ENCODE assay signal across 17 mouse cellular contexts in the genomic region with DNA sequence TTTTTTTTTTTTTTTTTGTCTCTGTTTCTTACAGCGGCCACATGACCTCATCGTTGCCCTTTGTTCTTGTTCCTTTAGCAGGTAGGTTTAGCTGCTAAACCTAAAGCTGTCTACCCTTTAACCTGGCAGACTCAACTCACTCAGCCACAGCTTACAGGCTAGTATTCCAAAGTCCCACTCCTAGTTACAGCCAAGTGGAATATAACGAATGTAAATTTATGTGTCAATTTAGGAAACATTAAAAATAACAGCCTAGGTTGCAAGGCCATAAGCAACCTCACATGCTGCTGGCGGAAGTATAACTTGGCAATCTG.
A peak's percentile ranks its signal among the peaks of the same experiment; 100 is the strongest.
DNase-seq lines count a peak whose midpoint lies in the region; ATAC-seq and TF ChIP-seq lines count a peak whose summit lies in the region.
"Had no signal": no experiment of that assay in that cellular context is flagged by ENCODE, and none has a peak within 500 bp of the region (broad histone marks: within the 10 kb centered on the region; RNA-seq: fewer than 3 reads in every experiment).

No protein-coding gene starts in this region.

- no peaks in the 10 kb centered on the region for H3K27me3 ChIP-seq in kidney, adult 2 months (replicated peaks; ENCODE audit: control insufficient read depth, insufficient read depth, low read length)
- peaks cover 40% of the 10 kb centered on the region for H3K27me3 ChIP-seq in kidney, embryonic 15.5 days
- peaks cover 11% of the 10 kb centered on the region for H3K27me3 ChIP-seq in forebrain, embryonic 11.5 days (ENCODE audit: control insufficient read depth, insufficient read depth, low read length)
- no peaks in the 10 kb centered on the region for H3K27me3 ChIP-seq in forebrain, embryonic 14.5 days (replicated peaks; ENCODE audit: control insufficient read depth, insufficient read depth, low read length)
- no peaks in the 10 kb centered on the region for H3K27me3 ChIP-seq in midbrain, embryonic 14.5 days (ENCODE audit: control insufficient read depth, insufficient read depth, low read length)

- no peak for TF ChIP-seq POLR2A in kidney, adult 2 months (IDR thresholded peaks at IDR 0.05; ENCODE audit: low read depth, low read length)

- no peaks in the 10 kb centered on the region; the same call in none of the 2 replicates for H3K4me1 ChIP-seq in kidney, adult 2 months (ENCODE audit: control insufficient read depth, insufficient read depth, low read length)
- H3K4me1 ChIP-seq in kidney, embryonic 15.5 days, result peaks cover 23% of the 10 kb centered on the region
- H3K4me1 ChIP-seq in forebrain, embryonic 11.5 days (replicated peaks; ENCODE audit: control insufficient read depth, insufficient read depth, low read length), result peaks cover 7% of the 10 kb centered on the region; the same call in 1 of the 2 replicates
- peaks cover 3% of the 10 kb centered on the region; the same call in 1 of the 2 replicates for H3K4me1 ChIP-seq in forebrain, embryonic 14.5 days (ENCODE audit: control insufficient read depth, insufficient read depth, low read length)
- no peaks in the 10 kb centered on the region for H3K4me1 ChIP-seq in midbrain, embryonic 14.5 days (ENCODE audit: control insufficient read depth, insufficient read depth, low read length)

- no peak for ATAC-seq in kidney, embryonic 15.5 days (replicated peaks; ENCODE audit: low FRiP score)
- ATAC-seq in forebrain, embryonic 11.5 days (replicated peaks; ENCODE audit: low FRiP score), result peak; percentile 26
- ATAC-seq in forebrain, embryonic 14.5 days, result peak; percentile 32; the same call in 1 of the 2 replicates
- no peak; the same call in 1 of the 2 replicates for ATAC-seq in midbrain, embryonic 14.5 days (ENCODE audit: low FRiP score, low TSS enrichment)
- ATAC-seq: lung, postnatal 0 days had no signal

- no peak overlapping the region for H3K27ac ChIP-seq in kidney, adult 2 months (ENCODE audit: insufficient read depth, low read depth, low read length)
- no peak overlapping the region for H3K27ac ChIP-seq in kidney, embryonic 15.5 days
- no peak overlapping the region for H3K27ac ChIP-seq in forebrain, embryonic 11.5 days (ENCODE audit: low read depth, low read length)
- peak overlapping the region; percentile 75; the same call in 1 of the 2 replicates for H3K27ac ChIP-seq in forebrain, embryonic 14.5 days (ENCODE audit: low read depth, low read length)
- peak overlapping the region; percentile 60 for H3K27ac ChIP-seq in midbrain, embryonic 14.5 days (replicated peaks; ENCODE audit: low read depth, low read length)
- H3K27ac ChIP-seq: heart, adult 2 months; liver, embryonic 14.5 days had no signal

- H3K9ac ChIP-seq in kidney, embryonic 15.5 days, result no peak overlapping the region
- no peak overlapping the region for H3K9ac ChIP-seq in forebrain, embryonic 11.5 days (ENCODE audit: low read length)
- H3K9ac ChIP-seq in forebrain, embryonic 14.5 days (ENCODE audit: low read length), result no peak overlapping the region
- no peak overlapping the region for H3K9ac ChIP-seq in midbrain, embryonic 14.5 days (replicated peaks; ENCODE audit: low read length)
- H3K9ac ChIP-seq: liver, embryonic 14.5 days had no signal

- H3K36me3 ChIP-seq in kidney, adult 2 months (ENCODE audit: control insufficient read depth, insufficient read depth, low read length), result no peaks in the 10 kb centered on the region
- no peaks in the 10 kb centered on the region for H3K36me3 ChIP-seq in kidney, embryonic 15.5 days
- H3K36me3 ChIP-seq in forebrain, embryonic 11.5 days (ENCODE audit: control insufficient read depth, insufficient read depth, low read length), result no peaks in the 10 kb centered on the region
- H3K36me3 ChIP-seq in forebrain, embryonic 14.5 days (ENCODE audit: control insufficient read depth, insufficient read depth, low read length), result no peaks in the 10 kb centered on the region
- no peaks in the 10 kb centered on the region for H3K36me3 ChIP-seq in midbrain, embryonic 14.5 days (ENCODE audit: control insufficient read depth, insufficient read depth, low read length)

- H3K4me2 ChIP-seq in kidney, embryonic 15.5 days, result no peak overlapping the region
- H3K4me2 ChIP-seq in forebrain, embryonic 11.5 days (ENCODE audit: low read depth, low read length, severe bottlenecking), result no peak overlapping the region
- H3K4me2 ChIP-seq in forebrain, embryonic 14.5 days (ENCODE audit: low read length), result no peak overlapping the region
- H3K4me2 ChIP-seq in midbrain, embryonic 14.5 days (ENCODE audit: low read length), result no peak overlapping the region

- TF ChIP-seq CTCF in kidney, adult 2 months (conservative IDR thresholded peaks at IDR 0.05; ENCODE audit: insufficient read depth, insufficient read length, low read depth, low read length), result no peak

- WGBS in kidney, adult 2 months, result 27% methylated on average over 4 of the region's 4 CpGs
- 41% methylated on average over 4 of the region's 4 CpGs for WGBS in kidney, embryonic 15.5 days
- 41% methylated on average over 4 of the region's 4 CpGs for WGBS in forebrain, embryonic 11.5 days
- WGBS in forebrain, embryonic 14.5 days, result 49% methylated on average over 4 of the region's 4 CpGs
- WGBS in midbrain, embryonic 14.5 days, result 39% methylated on average over 4 of the region's 4 CpGs

- peak; percentile 37 for DNase-seq in kidney, adult 2 months
- DNase-seq in forebrain, embryonic 11.5 days (ENCODE audit: low spot score), result no peak
- DNase-seq in forebrain, embryonic 14.5 days (ENCODE audit: low spot score), result no peak
- no peak for DNase-seq in midbrain, embryonic 14.5 days
- no peak for DNase-seq in lung, adult 18-20 months
- DNase-seq in adrenal gland, adult 2 months, result no peak
- DNase-seq: cerebellum, postnatal 25 days; gastrocnemius, postnatal 10 days; heart, adult 2 months; heart, postnatal 10 days; kidney, postnatal 25 days; layer of hippocampus, adult 9-11 months; right cerebral cortex, adult 18-20 months; thymus, adult 18-20 months had no signal

- no peak overlapping the region for H3K4me3 ChIP-seq in kidney, adult 2 months (ENCODE audit: insufficient read depth, low read depth, low read length)
- H3K4me3 ChIP-seq in kidney, embryonic 15.5 days (replicated peaks), result no peak overlapping the region
- no peak overlapping the region for H3K4me3 ChIP-seq in forebrain, embryonic 11.5 days (ENCODE audit: low read depth, low read length)
- no peak overlapping the region for H3K4me3 ChIP-seq in forebrain, embryonic 14.5 days (ENCODE audit: low read depth, low read length)
- no peak overlapping the region for H3K4me3 ChIP-seq in midbrain, embryonic 14.5 days (replicated peaks; ENCODE audit: low read depth, low read length)
- H3K4me3 ChIP-seq: heart, adult 2 months had no signal

- no peaks in the 10 kb centered on the region for H3K9me3 ChIP-seq in kidney, embryonic 15.5 days (replicated peaks)
- no peaks in the 10 kb centered on the region for H3K9me3 ChIP-seq in forebrain, embryonic 11.5 days (ENCODE audit: control insufficient read depth, low read length)
- H3K9me3 ChIP-seq in forebrain, embryonic 14.5 days (replicated peaks; ENCODE audit: control insufficient read depth, low read length), result no peaks in the 10 kb centered on the region
- no peaks in the 10 kb centered on the region for H3K9me3 ChIP-seq in midbrain, embryonic 14.5 days (ENCODE audit: control insufficient read depth, low read length)

Comparison
In these comparisons a context has a peak if more than half of its experiments do, and no peak if none do; other contexts are left out.
1. H3K27ac ChIP-seq: peak in forebrain, embryonic 14.5 days (single experiment) and midbrain, embryonic 14.5 days (single experiment); none in kidney, adult 2 months (single experiment), kidney, embryonic 15.5 days (single experiment) and forebrain, embryonic 11.5 days (single experiment).
2. ATAC-seq: peak in forebrain, embryonic 11.5 days (single experiment) and forebrain, embryonic 14.5 days (single experiment); none in kidney, embryonic 15.5 days (single experiment) and midbrain, embryonic 14.5 days (single experiment).